Mouse (Mus musculus) brown adipose tissue, adult 24 weeks (tissue): ENCODE measurements around the gene Aacs. TPM values are rescaled to one million over a fixed set of nuclear protein-coding genes. Genes with fewer than 3 reads are reported as not detected.

Experiments
- H3K27ac ChIP-seq: fragments of 200-500 bp; replicated peaks from 2 replicates; pipeline ENCODE4 v1.5.1; 2012; ENCODE audit warnings: low read depth, mild to moderate bottlenecking, low read length
- H3K4me1 ChIP-seq: fragments of 200-500 bp; 2 replicates; pipeline ENCODE4 v1.6.1; 2012; ENCODE audit warnings: low read length, mixed read lengths; ENCODE audit not compliant: control insufficient read depth, insufficient read depth, insufficient read length
- H3K4me3 ChIP-seq: fragments of 200-500 bp; 2 replicates; pipeline ENCODE4 v1.5.1; 2012; ENCODE audit warnings: low read depth, mild to moderate bottlenecking, low read length, moderate library complexity; ENCODE audit not compliant: insufficient read depth
- polyA plus RNA-seq: library from polyadenylated mRNA; stranded (reverse); fragments of >200 nt; gene quantifications from 2 replicates; pipeline ENCODE4 v1.2.4, GENCODE M21; 2012; ENCODE audit not compliant: missing spikeins, insufficient read depth, insufficient read length

Gene Aacs
- polyA plus RNA-seq, 1 experiment: 151 TPM

DNA sequence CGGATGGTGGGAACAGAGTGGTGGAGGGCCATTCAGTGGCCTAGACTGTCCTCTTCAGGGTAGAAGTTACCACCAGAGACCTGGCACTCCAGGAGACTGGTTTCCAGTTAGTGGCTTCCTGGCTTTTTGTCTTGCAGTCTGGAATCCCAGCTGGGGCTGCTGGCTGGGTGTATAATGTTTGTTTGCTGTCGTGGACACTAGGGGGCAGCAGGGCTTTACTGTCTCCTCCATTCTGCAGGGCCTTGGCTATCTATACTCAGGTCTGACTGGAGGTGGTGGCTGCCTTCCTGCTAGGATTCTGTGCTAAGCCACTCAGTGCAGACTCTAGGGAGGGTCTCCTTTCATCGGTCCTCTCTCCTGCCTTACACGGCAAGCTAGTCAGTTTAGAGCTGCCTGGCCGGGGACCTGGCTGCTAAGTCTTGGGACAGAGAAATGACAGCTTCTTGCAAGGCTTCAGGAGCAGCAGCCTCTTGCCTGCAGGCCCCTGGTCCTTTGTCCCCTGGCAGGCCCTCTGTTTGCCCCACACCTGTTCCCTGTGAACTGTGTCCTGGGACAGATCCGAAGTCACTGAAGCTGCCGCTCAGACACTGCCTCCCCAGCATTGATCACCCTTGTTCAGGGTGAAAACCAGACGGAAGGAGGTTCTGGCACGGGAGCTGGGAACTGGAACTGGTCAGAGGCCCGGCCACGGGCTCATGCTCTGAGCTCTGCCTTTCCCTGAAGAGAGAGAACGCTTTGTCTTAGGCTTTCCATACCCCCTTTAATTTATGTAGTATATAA is 22.4 kb downstream of the Aacs start:
- Histone ChIP-seq H3K4me3 (no peak overlapping the region), H3K4me1 (no peaks in the 10 kb centered on the region), H3K27ac (no peak overlapping the region)

DNA sequence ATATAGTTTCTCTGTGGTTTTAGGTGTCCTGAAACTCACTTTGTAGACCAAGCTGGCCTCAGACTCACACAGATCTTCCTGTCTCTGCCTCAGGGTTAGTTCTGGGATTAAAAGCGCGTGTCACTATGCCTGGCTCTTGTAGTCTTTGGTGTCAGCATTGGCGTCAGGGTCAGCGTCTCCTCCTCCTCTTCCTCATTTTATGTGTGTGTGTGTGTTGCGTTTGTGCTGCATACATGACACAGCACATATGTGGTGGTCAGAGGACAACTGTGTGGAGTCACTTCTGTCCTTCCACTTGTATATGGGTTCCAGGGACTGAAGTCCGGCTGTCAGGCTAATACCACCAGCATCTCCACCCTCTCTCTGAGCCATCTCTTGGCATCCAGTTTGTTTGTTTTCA is 25.9 kb downstream of the Aacs start:
- no peaks in the 10 kb centered on the region for H3K4me1 ChIP-seq
- no peak overlapping the region for H3K4me3 ChIP-seq
- H3K27ac ChIP-seq: no peak overlapping the region

DNA sequence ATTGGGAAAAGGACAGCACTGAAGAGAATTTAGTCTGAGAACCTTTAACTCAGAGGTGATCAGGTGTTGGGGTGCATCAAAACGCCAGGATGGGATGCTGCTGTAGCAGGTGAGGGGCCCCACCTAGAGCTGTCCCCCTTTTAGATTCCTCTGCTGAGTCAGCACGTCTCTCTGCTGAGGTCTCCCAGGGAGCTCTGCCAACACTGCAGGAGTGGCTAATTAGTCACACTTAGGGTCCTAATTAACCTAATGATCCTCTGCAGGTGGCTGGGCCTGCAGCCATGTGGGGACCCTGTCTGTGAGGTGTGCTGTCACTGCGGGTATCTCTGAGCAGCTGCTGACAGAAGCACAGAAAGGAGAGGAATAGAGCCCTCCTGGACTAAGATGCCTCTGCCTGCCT is 26.6 kb downstream of the Aacs start:
- H3K4me1 ChIP-seq: no peaks in the 10 kb centered on the region
- no peak overlapping the region for H3K4me3 ChIP-seq

DNA sequence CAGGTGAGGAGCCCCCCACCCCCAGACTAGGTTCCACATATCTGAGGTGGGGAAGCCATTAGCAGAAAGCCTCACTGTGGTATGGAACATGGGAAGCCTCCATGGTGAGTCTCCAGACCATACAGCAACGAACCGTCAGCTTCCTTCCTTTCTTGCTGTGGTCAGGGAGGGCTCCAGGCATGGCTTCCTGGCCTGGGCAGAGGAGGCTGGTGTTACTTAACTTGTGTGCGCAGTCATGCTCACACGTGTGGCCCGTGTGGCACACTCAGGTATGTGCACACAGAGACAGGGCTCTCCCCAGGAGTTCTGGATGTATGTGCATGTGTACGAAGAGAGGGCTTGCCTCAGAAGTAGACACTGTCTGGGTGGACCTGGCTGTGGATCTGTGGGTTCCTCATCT is 28.0 kb downstream of the Aacs start:
- no peak overlapping the region for H3K27ac ChIP-seq
- no peak overlapping the region for H3K4me3 ChIP-seq
- no peaks in the 10 kb centered on the region for H3K4me1 ChIP-seq

More for the DNA sequence above, 26.6 kb downstream of the Aacs start:
- no peak overlapping the region for H3K27ac ChIP-seq

DNA sequence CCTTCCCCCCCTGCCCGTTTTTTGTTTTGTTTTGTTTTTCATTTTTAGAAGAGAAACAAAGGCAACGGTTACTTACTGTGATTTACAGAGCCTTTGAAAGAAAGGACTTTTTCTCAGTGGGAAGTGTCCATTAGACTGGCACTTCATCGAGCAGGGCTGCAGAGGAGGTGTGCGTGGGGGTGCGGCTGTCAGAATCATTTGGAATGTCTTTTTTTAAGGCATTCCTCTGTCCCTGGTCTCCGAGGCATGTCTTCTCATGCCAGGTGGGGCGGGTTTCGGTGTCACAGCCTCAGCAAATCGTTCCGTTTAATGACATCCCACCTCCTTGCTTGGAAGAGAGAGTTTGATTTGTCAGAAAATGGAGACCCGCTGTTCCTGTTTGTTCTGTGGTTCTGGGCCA is 29.1 kb downstream of the Aacs start:
- no peak overlapping the region for H3K4me3 ChIP-seq
- H3K27ac ChIP-seq: no peak overlapping the region
- H3K4me1 ChIP-seq: no peaks in the 10 kb centered on the region

DNA sequence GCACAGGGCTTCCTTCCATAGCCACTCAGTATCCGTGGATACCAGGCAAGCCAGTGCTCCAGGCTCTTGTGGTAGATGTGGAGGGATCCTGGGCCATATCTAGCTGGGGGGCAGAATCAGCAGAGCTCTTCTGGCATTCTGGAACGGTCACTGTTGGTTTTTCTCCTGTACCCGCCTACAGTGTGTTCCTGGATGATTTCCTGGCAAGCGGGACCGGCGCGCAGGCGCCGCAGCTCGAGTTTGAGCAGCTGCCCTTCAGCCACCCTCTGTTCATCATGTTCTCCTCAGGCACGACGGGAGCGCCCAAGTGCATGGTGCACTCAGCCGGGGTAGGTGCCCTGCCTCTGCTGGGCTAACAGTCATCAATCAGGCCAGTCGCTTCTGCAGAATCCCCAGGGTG is 30.4 kb downstream of the Aacs start:
- Histone ChIP-seq H3K4me3 (no peak overlapping the region), H3K4me1 (no peaks in the 10 kb centered on the region), H3K27ac (no peak overlapping the region)

DNA sequence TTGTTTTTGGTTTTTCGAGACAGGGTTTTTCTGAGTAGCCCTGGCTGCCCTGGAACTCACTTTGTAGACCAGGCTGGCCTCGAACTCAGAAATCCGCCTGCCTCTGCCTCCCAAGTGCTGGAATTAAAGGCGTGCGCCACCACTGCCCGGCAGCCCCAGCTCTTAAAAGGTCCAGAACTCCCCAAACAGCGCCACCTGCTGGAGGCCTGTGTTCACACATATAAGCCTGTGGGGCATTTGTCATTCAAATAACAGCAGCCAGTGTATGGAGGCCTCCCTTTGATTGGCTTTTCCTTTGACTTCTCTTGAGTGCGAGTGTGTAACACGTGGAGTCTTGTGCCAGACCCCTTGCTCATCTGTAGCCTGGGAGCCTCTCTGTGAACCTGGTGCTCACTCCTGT is 32.0 kb downstream of the Aacs start:
- H3K27ac ChIP-seq: no peak overlapping the region
- H3K4me1 ChIP-seq: no peaks in the 10 kb centered on the region
- no peak overlapping the region for H3K4me3 ChIP-seq

DNA sequence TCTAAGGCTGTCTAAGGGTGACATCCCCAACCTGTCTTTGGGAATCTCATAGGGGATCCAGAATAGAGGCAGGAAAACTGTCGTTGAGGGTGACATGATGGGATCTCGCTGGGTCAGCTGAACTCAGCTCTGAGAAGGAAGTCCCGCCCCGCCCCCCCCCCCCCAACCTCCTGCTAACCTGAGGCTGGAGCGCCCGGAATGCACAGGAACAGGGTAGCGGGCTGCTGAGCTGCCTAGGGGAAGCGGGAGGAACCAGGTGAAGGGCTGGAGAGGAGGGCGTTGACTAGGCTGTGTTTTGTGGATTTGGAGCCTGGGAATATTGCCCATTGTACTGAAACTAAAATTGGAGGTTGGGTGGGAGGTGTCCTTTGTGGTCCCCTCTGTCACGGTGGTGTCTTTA is 32.4 kb downstream of the Aacs start:
- Histone ChIP-seq H3K4me3 (no peak overlapping the region), H3K27ac (no peak overlapping the region), H3K4me1 (no peaks in the 10 kb centered on the region)

DNA sequence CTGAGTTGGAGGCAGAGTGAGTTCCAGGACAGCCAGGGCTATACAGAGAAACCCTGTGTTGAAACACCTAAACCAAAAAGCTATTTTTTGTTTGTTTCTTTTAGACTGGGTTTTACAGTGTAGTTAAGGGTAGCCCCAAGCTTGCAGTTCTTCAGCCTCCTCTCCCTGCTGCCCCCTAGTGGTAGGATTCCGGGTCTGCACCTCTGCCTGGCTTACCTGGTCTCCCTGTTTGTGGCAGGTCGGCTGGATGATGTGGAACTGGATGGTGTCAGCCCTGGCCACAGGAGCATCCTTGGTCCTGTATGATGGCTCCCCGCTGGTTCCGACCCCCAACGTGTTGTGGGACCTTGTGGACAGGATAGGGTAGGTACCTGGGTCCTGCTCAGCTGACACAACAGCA is 33.9 kb downstream of the Aacs start:
- no peak overlapping the region for H3K4me3 ChIP-seq
- no peak overlapping the region for H3K27ac ChIP-seq
- no peaks in the 10 kb centered on the region for H3K4me1 ChIP-seq

DNA sequence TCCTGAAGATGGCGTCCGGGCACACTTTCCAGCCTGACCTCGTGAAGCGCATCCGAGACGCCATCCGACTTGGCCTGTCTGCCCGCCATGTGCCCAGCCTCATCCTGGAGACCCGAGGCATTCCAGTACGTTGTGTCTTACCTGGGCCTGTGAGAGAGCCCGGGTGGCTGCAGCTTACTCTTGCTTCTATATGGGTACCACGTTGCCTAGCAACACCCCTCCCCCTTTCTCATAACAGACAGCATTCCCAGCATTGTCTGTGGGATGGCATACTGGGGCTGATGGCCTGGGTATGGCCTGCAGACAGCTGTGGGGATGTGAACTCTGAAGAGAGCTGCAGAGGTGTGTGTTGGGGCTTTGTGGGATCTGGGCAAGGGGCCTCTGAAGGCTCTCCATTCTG is 39.4 kb downstream of the Aacs start:
- H3K27ac ChIP-seq: no peak overlapping the region
- no peak overlapping the region for H3K4me3 ChIP-seq
- no peaks in the 10 kb centered on the region for H3K4me1 ChIP-seq

DNA sequence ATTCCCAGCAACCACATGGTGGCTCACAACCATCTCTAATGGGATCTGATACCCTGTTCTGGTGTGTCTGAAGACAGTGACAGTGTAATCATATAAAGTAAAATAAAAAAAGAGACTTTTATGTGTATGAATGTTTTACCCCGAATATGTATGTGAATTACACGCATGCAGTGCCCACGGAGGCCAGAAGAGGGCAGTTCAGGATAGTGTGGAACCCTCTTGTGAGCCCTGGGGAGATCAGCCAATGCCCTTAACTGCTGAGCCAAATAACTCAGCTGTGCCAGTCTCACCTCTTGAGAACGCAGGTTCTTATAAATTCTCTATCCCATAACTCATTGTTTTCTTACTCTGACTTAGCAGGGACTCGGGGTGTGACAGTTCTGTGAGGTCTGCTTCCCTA is 43.0 kb downstream of the Aacs start:
- no peaks in the 10 kb centered on the region for H3K4me1 ChIP-seq
- no peak overlapping the region for H3K27ac ChIP-seq
- H3K4me3 ChIP-seq: no peak overlapping the region

DNA sequence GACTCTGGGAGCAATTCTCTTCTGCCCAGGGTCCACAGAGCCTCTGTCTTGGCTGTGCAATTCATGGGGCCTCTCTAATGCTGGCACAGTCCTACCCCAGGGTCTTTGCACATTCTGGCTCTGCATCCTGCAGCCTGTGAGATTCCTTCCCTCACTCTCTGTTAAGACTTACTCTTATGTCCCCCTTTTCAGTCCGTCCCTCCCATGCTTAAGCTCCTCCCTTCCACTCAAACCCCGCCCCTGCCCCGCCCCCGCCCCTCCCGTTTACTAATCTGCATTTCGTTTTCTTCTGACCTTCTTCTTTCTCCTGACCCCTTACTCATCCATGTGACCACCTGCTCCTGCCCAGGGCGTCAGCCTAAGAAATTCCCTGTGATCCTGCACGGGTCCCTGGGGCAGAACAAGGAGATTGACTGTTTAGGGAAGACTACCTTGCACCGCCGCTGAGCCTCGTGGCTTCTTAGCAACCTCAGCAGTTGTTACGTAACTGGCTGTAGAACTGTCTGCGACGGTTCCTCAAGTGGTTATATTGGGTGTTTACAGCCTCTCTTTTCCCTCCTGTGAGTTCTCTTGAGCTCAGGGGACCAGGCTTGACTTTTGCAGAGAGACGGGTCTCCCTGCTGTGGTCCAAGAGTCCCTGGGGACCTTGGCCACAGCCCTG is 45.4 kb downstream of the Aacs start:
- H3K27ac ChIP-seq: no peak overlapping the region
- no peaks in the 10 kb centered on the region for H3K4me1 ChIP-seq
- H3K4me3 ChIP-seq: no peak overlapping the region

DNA sequence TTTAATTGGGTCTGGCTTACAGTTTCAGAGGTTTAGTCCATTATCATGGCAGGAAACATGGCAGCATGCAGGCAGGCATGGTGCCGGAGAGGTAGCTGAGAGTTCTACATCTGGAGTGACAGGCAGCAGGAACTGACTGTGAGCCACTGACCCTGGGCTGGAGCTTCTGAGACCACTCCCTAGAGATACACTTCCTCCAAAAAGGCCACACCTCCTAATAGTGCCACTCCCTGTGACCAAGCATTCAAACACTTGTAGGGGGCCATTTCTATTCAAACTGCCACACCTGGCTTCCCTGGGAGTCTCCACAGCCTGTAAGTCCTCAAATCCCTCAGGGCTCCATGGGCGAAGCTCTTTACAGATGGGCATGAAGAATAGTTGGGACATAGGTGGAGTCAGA is 47.7 kb downstream of the Aacs start:
- no peak overlapping the region for H3K4me3 ChIP-seq
- H3K27ac ChIP-seq: no peak overlapping the region
- H3K4me1 ChIP-seq: no peaks in the 10 kb centered on the region

DNA sequence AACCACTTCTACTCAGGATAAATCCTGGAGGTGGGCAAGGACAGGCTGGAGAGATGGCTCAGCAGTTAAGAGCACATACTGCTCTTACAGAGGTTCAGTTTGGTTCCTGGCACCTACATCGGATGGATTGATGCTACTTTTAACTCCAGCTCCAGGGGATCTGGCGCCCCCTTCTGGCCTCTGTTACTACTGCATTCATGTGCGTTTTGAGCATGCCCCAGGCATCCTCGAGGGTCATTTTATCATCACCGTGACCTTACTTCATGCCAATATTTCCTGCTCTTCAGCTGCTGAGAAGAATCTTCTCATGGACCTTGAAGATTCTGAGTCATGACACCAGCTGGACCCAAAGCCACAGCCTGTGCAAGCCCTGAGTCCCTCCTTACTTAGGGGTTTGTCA is 49.9 kb downstream of the Aacs start:
- no peak overlapping the region for H3K4me3 ChIP-seq
- no peaks in the 10 kb centered on the region for H3K4me1 ChIP-seq
- H3K27ac ChIP-seq: no peak overlapping the region

DNA sequence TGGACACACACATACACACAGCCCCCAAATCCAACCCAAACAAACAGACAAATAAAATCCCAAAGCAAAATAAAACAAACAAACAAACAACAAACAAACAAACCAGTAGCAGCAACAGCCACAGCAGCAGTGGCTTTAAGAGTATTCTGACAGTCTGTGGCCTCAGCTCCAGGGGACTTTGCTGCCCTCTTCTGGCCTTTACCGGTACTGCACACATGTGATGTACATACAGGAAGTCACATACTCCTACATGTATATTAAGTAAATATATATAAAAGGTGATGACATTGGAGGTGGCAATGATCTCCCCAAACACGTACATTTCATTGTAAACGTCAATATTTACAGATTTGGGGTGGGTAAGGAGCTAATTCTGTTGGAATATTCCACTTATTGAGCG is 50.9 kb downstream of the Aacs start:
- Histone ChIP-seq H3K27ac (no peak overlapping the region), H3K4me1 (no peaks in the 10 kb centered on the region), H3K4me3 (no peak overlapping the region)

DNA sequence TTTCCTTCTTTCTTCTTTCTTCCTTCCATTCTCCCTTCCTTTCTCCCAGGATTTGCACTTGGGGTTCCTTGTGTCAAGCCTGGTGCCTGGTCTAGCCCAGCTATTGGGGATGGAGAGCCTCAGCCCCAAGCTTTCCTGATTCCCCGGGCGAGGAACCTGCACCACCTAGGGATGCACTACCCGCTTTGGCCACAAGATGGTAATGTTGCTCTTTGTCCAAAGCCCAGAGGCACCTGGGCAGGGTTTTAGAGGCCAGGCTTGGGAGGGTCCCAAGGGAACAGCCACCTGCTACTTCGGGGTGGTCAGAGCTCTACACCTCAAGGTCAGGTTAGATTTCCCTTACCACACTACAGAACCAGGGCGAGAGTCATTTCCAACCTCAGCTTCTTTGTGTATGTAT is 53.5 kb downstream of the Aacs start:
- Histone ChIP-seq H3K27ac (no peak overlapping the region), H3K4me3 (no peak overlapping the region), H3K4me1 (no peaks in the 10 kb centered on the region)
